Mouse (Mus musculus) kidney, embryonic 16.5 days (tissue): ENCODE measurements around the gene Gm49320. TPM values are rescaled to one million over a fixed set of nuclear protein-coding genes. Genes with fewer than 3 reads are reported as not detected.

Source experiments
- ATAC-seq: fragments of 200-750 bp; cut with Nextera tagmentation; 2 replicates; pipeline ENCODE4 v1.8.0; 2017; ENCODE audit warnings: moderate TSS enrichment; ENCODE audit not compliant: low FRiP score, low TSS enrichment
- H3K27ac ChIP-seq: fragments of 300-500 bp; sonication (generic); 2 replicates; pipeline ENCODE4 v1.5.1; 2014; ENCODE audit warnings: low read length
- H3K27me3 ChIP-seq: fragments of 300-500 bp; sonication (generic); 2 replicates; pipeline ENCODE4 v1.6.1; 2014; ENCODE audit warnings: low read length, control low read depth, mixed read lengths; ENCODE audit not compliant: insufficient read depth
- H3K36me3 ChIP-seq: fragments of 300-500 bp; sonication (generic); 2 replicates; pipeline ENCODE4 v1.6.1; 2014; ENCODE audit warnings: low read length, control low read depth, mixed read lengths; ENCODE audit not compliant: insufficient read depth
- H3K4me1 ChIP-seq: fragments of 300-500 bp; sonication (generic); 2 replicates; pipeline ENCODE4 v1.6.1; 2014; ENCODE audit warnings: low read length, control low read depth, mixed read lengths; ENCODE audit not compliant: insufficient read depth
- H3K4me2 ChIP-seq: fragments of 300-500 bp; sonication (generic); replicated peaks from 2 replicates; pipeline ENCODE4 v1.6.1; 2014; ENCODE audit warnings: low read depth, low read length
- H3K4me3 ChIP-seq: fragments of 300-500 bp; sonication (generic); 2 replicates; pipeline ENCODE4 v1.5.1; 2014; ENCODE audit warnings: mild to moderate bottlenecking, low read length
- H3K9ac ChIP-seq: fragments of 300-500 bp; sonication (generic); replicated peaks from 2 replicates; pipeline ENCODE4 v1.6.1; 2014; ENCODE audit warnings: low read length
- H3K9me3 ChIP-seq: fragments of 300-500 bp; sonication (generic); 2 replicates; pipeline ENCODE4 v1.6.1; 2016; ENCODE audit warnings: low read length, control low read depth
- WGBS: fragments of 180-500 bp; shearing (Covaris S2); extraction: QIAGEN DNeasy Blood & Tissue Kit; methylation state at CpG from one replicate; pipeline ENCODE4 v1.1.7; 2014; 5-methylcytosine and 5-hydroxymethylcytosine counted together
- polyA plus RNA-seq: library from polyadenylated mRNA; unstranded; fragments of >200 nt; fragmentation: Nextera tagmentation; extraction: Ambion mirVana; gene quantifications from 2 replicates; pipeline ENCODE4 v1.2.1, GENCODE M21; 2015

Gene Gm49320
- polyA plus RNA-seq, 1 experiment from 2014 or later = 1.2 TPM

GRCm38 (mm10) chr8:4226323-4226722, 12.3 kb upstream of the Gm49320 start:
- H3K9me3 ChIP-seq = no peaks in the 10 kb centered on the region
- H3K27ac ChIP-seq = no peak overlapping the region
- H3K4me1 ChIP-seq = peaks cover 7% of the 10 kb centered on the region
- peak overlapping the region; percentile 43 for H3K4me3 ChIP-seq
- ATAC-seq = peak; percentile 18; the same call in 1 of the 2 replicates
- no peaks in the 10 kb centered on the region for H3K36me3 ChIP-seq
- 18% methylated on average over 4 of the region's 4 CpGs for WGBS
- H3K9ac ChIP-seq = peak overlapping the region; percentile 52
- H3K27me3 ChIP-seq = peaks cover 2% of the 10 kb centered on the region; the same call in 1 of the 2 replicates
- H3K4me2 ChIP-seq = peak overlapping the region; percentile 60

GRCm38 (mm10) chr8:4226739-4227347, 11.8 kb upstream of the Gm49320 start, which contains the start of gene Lrrc8e:
TSS of gene Lrrc8e (plus strand) at chr8:4226827.
- peak; percentile 82 for ATAC-seq
- Histone ChIP-seq H3K27me3 (peaks cover 2% of the 10 kb centered on the region; the same call in 1 of the 2 replicates), H3K36me3 (no peaks in the 10 kb centered on the region), H3K4me1 (peaks cover 7% of the 10 kb centered on the region), H3K9me3 (no peaks in the 10 kb centered on the region), H3K4me2 (peak within 1 kb of the TSS; percentile 60), H3K9ac (peak within 1 kb of the TSS; percentile 52), H3K27ac (no peak within 1 kb of the TSS), H3K4me3 (peak within 1 kb of the TSS; percentile 43)
- 4% methylated on average over 33 of the region's 33 CpGs for WGBS

GRCm38 (mm10) chr8:4227919-4228318, 10.7 kb upstream of the Gm49320 start:
- H3K36me3 ChIP-seq = no peaks in the 10 kb centered on the region
- 92% methylated on average over 4 of the region's 4 CpGs for WGBS
- H3K4me1 ChIP-seq = peaks cover 7% of the 10 kb centered on the region
- H3K4me2 ChIP-seq = no peak overlapping the region
- H3K9me3 ChIP-seq = no peaks in the 10 kb centered on the region
- no peak for ATAC-seq
- H3K27ac ChIP-seq = no peak overlapping the region
- H3K4me3 ChIP-seq = no peak overlapping the region
- H3K27me3 ChIP-seq = peaks cover 2% of the 10 kb centered on the region; the same call in 1 of the 2 replicates
- no peak overlapping the region for H3K9ac ChIP-seq

GRCm38 (mm10) chr8:4229784-4230183, 8.9 kb upstream of the Gm49320 start:
- WGBS = 73% methylated on average over 5 of the region's 5 CpGs
- peaks cover 2% of the 10 kb centered on the region; the same call in 1 of the 2 replicates for H3K27me3 ChIP-seq
- no peak overlapping the region for H3K27ac ChIP-seq
- no peak for ATAC-seq
- H3K4me3 ChIP-seq = no peak overlapping the region
- H3K4me1 ChIP-seq = peaks cover 7% of the 10 kb centered on the region
- no peak overlapping the region for H3K9ac ChIP-seq
- no peaks in the 10 kb centered on the region for H3K9me3 ChIP-seq
- no peaks in the 10 kb centered on the region for H3K36me3 ChIP-seq
- no peak overlapping the region for H3K4me2 ChIP-seq

GRCm38 (mm10) chr8:4230612-4231351, 7.9 kb upstream of the Gm49320 start:
- H3K4me2 ChIP-seq = no peak overlapping the region
- ATAC-seq = no peak
- WGBS = 55% methylated on average over 10 of the region's 10 CpGs

GRCm38 (mm10) chr8:4237814-4238433, 741 bp upstream of the Gm49320 start:
- Histone ChIP-seq H3K27me3 (no peaks in the 10 kb centered on the region), H3K4me3 (peak overlapping the region; percentile 83), H3K9ac (peak overlapping the region; percentile 76), H3K36me3 (peaks cover 5% of the 10 kb centered on the region), H3K4me2 (peak overlapping the region; percentile 65), H3K9me3 (no peaks in the 10 kb centered on the region), H3K4me1 (peaks cover 30% of the 10 kb centered on the region), H3K27ac (peak overlapping the region; percentile 95)
- 17% methylated on average over 15 of the region's 15 CpGs for WGBS
- no peak; the same call in 1 of the 2 replicates for ATAC-seq

More at GRCm38 (mm10) chr8:4230612-4231351, 7.9 kb upstream of the Gm49320 start:
- no peak overlapping the region for H3K9ac ChIP-seq
- peaks cover 2% of the 10 kb centered on the region; the same call in 1 of the 2 replicates for H3K27me3 ChIP-seq
- H3K4me3 ChIP-seq = no peak overlapping the region
- no peaks in the 10 kb centered on the region for H3K9me3 ChIP-seq
- peaks cover 7% of the 10 kb centered on the region for H3K4me1 ChIP-seq
- no peak overlapping the region for H3K27ac ChIP-seq
- H3K36me3 ChIP-seq = no peaks in the 10 kb centered on the region

GRCm38 (mm10) chr8:4239193-4239890, 677 bp downstream of the Gm49320 start:
- Histone ChIP-seq H3K4me1 (peaks cover 30% of the 10 kb centered on the region), H3K27me3 (no peaks in the 10 kb centered on the region), H3K36me3 (peaks cover 19% of the 10 kb centered on the region), H3K9ac (peak overlapping the region; percentile 84), H3K4me3 (peak overlapping the region; percentile 83), H3K9me3 (no peaks in the 10 kb centered on the region), H3K4me2 (peak overlapping the region; percentile 70), H3K27ac (peak overlapping the region; percentile 92)
- 11% methylated on average over 19 of the region's 19 CpGs for WGBS
- ATAC-seq = no peak; the same call in 1 of the 2 replicates

GRCm38 (mm10) chr8:4245061-4245460, 6.4 kb downstream of the Gm49320 start:
- H3K36me3 ChIP-seq = peaks cover 56% of the 10 kb centered on the region
- no peak for ATAC-seq
- H3K4me3 ChIP-seq = no peak overlapping the region
- no peaks in the 10 kb centered on the region for H3K9me3 ChIP-seq
- H3K27ac ChIP-seq = no peak overlapping the region
- H3K4me2 ChIP-seq = no peak overlapping the region
- no peak overlapping the region for H3K9ac ChIP-seq
- WGBS = 96% methylated on average over 5 of the region's 5 CpGs
- no peaks in the 10 kb centered on the region for H3K27me3 ChIP-seq
- peaks cover 23% of the 10 kb centered on the region for H3K4me1 ChIP-seq

GRCm38 (mm10) chr8:4245737-4246136, 7.1 kb downstream of the Gm49320 start:
- Histone ChIP-seq H3K36me3 (peaks cover 56% of the 10 kb centered on the region), H3K9me3 (no peaks in the 10 kb centered on the region), H3K27ac (no peak overlapping the region), H3K4me1 (peaks cover 21% of the 10 kb centered on the region), H3K4me2 (no peak overlapping the region), H3K9ac (no peak overlapping the region), H3K4me3 (no peak overlapping the region), H3K27me3 (no peaks in the 10 kb centered on the region)
- no peak for ATAC-seq
- 79% methylated on average over 13 of the region's 13 CpGs for WGBS
